Mouse (Mus musculus): ENCODE data around the gene Milr1. TPM values are rescaled to one million over a fixed set of nuclear protein-coding genes. Genes with fewer than 3 reads are reported as not detected.

The Milr1 gene
- polyA plus RNA-seq, 1 experiment from 2014 or later = 0.51 TPM

GRCm38 (mm10) chr11:106760511-106760910, 9.5 kb downstream of the Milr1 start:
- Histone ChIP-seq H3K4me1 (ENCODE audit: control insufficient read depth, insufficient read depth, low read length) (no peaks in the 10 kb centered on the region), H3K27me3 (ENCODE audit: control insufficient read depth, insufficient read depth, low read length) (no peaks in the 10 kb centered on the region), H3K9me3 (ENCODE audit: control insufficient read depth, low read length) (no peaks in the 10 kb centered on the region), H3K4me2 (ENCODE audit: low read depth, low read length) (no peak overlapping the region), H3K4me3 (ENCODE audit: low read depth, low read length) (no peak overlapping the region), H3K27ac (ENCODE audit: low read depth, low read length) (no peak overlapping the region), H3K36me3 (ENCODE audit: control insufficient read depth, insufficient read depth, low read length) (no peaks in the 10 kb centered on the region), H3K9ac (replicated peaks; ENCODE audit: low read depth, low read length) (no peak overlapping the region)
- no peak for ATAC-seq (ENCODE audit: low read depth)
- WGBS = 94% methylated on average over 5 of the region's 5 CpGs

GRCm38 (mm10) chr11:106762139-106762799, 11.2 kb downstream of the Milr1 start:
- ATAC-seq (ENCODE audit: low read depth) = no peak
- no peaks in the 10 kb centered on the region for H3K4me1 ChIP-seq (ENCODE audit: control insufficient read depth, insufficient read depth, low read length)
- H3K9me3 ChIP-seq (ENCODE audit: control insufficient read depth, low read length) = no peaks in the 10 kb centered on the region
- H3K36me3 ChIP-seq (ENCODE audit: control insufficient read depth, insufficient read depth, low read length) = peaks cover 11% of the 10 kb centered on the region; the same call in 1 of the 2 replicates
- no peaks in the 10 kb centered on the region for H3K27me3 ChIP-seq (ENCODE audit: control insufficient read depth, insufficient read depth, low read length)
- no peak overlapping the region for H3K4me3 ChIP-seq (ENCODE audit: low read depth, low read length)
- H3K27ac ChIP-seq (ENCODE audit: low read depth, low read length) = no peak overlapping the region
- no peak overlapping the region for H3K9ac ChIP-seq (replicated peaks; ENCODE audit: low read depth, low read length)
- 56% methylated on average over 5 of the region's 5 CpGs for WGBS
- no peak overlapping the region for H3K4me2 ChIP-seq (ENCODE audit: low read depth, low read length)

DNA sequence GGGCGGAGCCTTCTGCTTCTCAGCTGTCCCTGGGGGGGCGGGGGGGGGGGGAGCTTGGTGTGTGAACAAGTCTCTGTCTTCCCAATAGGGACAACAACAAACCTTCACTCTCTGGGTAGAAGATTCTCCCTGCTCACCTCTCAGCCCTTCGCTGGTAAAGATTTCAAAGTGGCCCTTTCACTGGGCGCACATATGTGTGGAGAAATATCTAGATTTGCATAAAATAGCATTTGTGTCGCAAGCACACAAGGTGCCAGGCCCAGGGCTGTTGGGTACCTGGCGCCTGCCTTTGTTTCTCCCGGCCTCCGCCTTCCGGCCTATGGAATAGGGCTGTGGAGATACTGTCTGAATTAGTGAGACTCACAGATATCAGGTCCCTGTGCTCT, 11.8 kb downstream of the Milr1 start:
- H3K27me3 ChIP-seq (ENCODE audit: control insufficient read depth, insufficient read depth, low read length) = no peaks in the 10 kb centered on the region
- peaks cover 14% of the 10 kb centered on the region; the same call in 1 of the 2 replicates for H3K36me3 ChIP-seq (ENCODE audit: control insufficient read depth, insufficient read depth, low read length)
- no peak overlapping the region for H3K9ac ChIP-seq (replicated peaks; ENCODE audit: low read depth, low read length)
- H3K4me2 ChIP-seq (ENCODE audit: low read depth, low read length) = no peak overlapping the region
- no peaks in the 10 kb centered on the region for H3K4me1 ChIP-seq (ENCODE audit: control insufficient read depth, insufficient read depth, low read length)
- H3K4me3 ChIP-seq (ENCODE audit: low read depth, low read length) = no peak overlapping the region
- ATAC-seq (ENCODE audit: low read depth) = no peak
- 81% methylated on average over 9 of the region's 9 CpGs for WGBS
- H3K9me3 ChIP-seq (ENCODE audit: control insufficient read depth, low read length) = no peaks in the 10 kb centered on the region
- no peak overlapping the region for H3K27ac ChIP-seq (ENCODE audit: low read depth, low read length)

GRCm38 (mm10) chr11:106766611-106767162, 15.7 kb downstream of the Milr1 start:
- no peak overlapping the region for H3K4me2 ChIP-seq (ENCODE audit: low read depth, low read length)
- no peaks in the 10 kb centered on the region for H3K9me3 ChIP-seq (ENCODE audit: control insufficient read depth, low read length)
- no peak overlapping the region for H3K4me3 ChIP-seq (ENCODE audit: low read depth, low read length)
- WGBS = 93% methylated on average over 4 of the region's 4 CpGs
- no peak for ATAC-seq (ENCODE audit: low read depth)
- H3K4me1 ChIP-seq (ENCODE audit: control insufficient read depth, insufficient read depth, low read length) = no peaks in the 10 kb centered on the region
- no peak overlapping the region for H3K9ac ChIP-seq (replicated peaks; ENCODE audit: low read depth, low read length)
- H3K36me3 ChIP-seq (ENCODE audit: control insufficient read depth, insufficient read depth, low read length) = peaks cover 25% of the 10 kb centered on the region; the same call in 1 of the 2 replicates
- no peak overlapping the region for H3K27ac ChIP-seq (ENCODE audit: low read depth, low read length)
- H3K27me3 ChIP-seq (ENCODE audit: control insufficient read depth, insufficient read depth, low read length) = no peaks in the 10 kb centered on the region

- no peaks in the 10 kb centered on the region for H3K9me3 ChIP-seq (ENCODE audit: control insufficient read depth, low read length)
- H3K4me2 ChIP-seq (ENCODE audit: low read depth, low read length) = no peak overlapping the region
- peaks cover 29% of the 10 kb centered on the region; the same call in 1 of the 2 replicates for H3K36me3 ChIP-seq (ENCODE audit: control insufficient read depth, insufficient read depth, low read length)
- no peak for ATAC-seq (ENCODE audit: low read depth)
- no peak overlapping the region for H3K9ac ChIP-seq (replicated peaks; ENCODE audit: low read depth, low read length)
- H3K27me3 ChIP-seq (ENCODE audit: control insufficient read depth, insufficient read depth, low read length) = no peaks in the 10 kb centered on the region
- 94% methylated on average over 4 of the region's 4 CpGs for WGBS
- H3K4me1 ChIP-seq (ENCODE audit: control insufficient read depth, insufficient read depth, low read length) = no peaks in the 10 kb centered on the region
- no peak overlapping the region for H3K4me3 ChIP-seq (ENCODE audit: low read depth, low read length)
- H3K27ac ChIP-seq (ENCODE audit: low read depth, low read length) = no peak overlapping the region
These were observed 16.5 kb downstream of the Milr1 start for GRCm38 (mm10) chr11:106767516-106767915.

GRCm38 (mm10) chr11:106770195-106770974, 19.4 kb downstream of the Milr1 start:
- WGBS = 98% methylated on average over 9 of the region's 9 CpGs
- H3K27ac ChIP-seq (ENCODE audit: low read depth, low read length) = no peak overlapping the region
- no peaks in the 10 kb centered on the region for H3K27me3 ChIP-seq (ENCODE audit: control insufficient read depth, insufficient read depth, low read length)
- no peak overlapping the region for H3K4me2 ChIP-seq (ENCODE audit: low read depth, low read length)
- H3K9ac ChIP-seq (replicated peaks; ENCODE audit: low read depth, low read length) = no peak overlapping the region
- no peaks in the 10 kb centered on the region for H3K9me3 ChIP-seq (ENCODE audit: control insufficient read depth, low read length)
- no peaks in the 10 kb centered on the region for H3K4me1 ChIP-seq (ENCODE audit: control insufficient read depth, insufficient read depth, low read length)
- no peak for ATAC-seq (ENCODE audit: low read depth)
- no peak overlapping the region for H3K4me3 ChIP-seq (ENCODE audit: low read depth, low read length)
- H3K36me3 ChIP-seq (ENCODE audit: control insufficient read depth, insufficient read depth, low read length) = peaks cover 52% of the 10 kb centered on the region

DNA sequence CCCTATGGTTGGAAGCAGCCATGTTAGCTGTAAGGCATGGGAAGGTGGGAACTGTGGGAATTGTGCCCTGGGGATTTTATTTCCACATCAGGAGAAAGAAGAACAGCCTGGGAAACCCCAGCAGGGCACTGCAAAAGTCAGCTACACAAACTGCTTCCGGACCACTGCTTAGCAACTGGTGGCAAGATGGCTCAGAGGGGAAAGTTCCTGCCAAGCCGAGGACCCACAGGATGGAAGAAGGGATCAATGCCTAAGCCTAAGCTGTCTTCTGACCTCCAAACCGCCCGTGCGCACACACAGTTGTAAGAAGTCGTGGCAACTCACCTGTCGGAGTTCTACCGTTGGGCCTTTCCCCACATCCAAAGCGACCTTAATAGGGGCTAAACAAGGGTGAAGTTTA, 22.0 kb downstream of the Milr1 start:
- H3K4me1 ChIP-seq (ENCODE audit: control insufficient read depth, insufficient read depth, low read length) = no peaks in the 10 kb centered on the region
- H3K4me3 ChIP-seq (ENCODE audit: low read depth, low read length) = no peak overlapping the region
- 94% methylated on average over 9 of the region's 9 CpGs for WGBS
- no peak overlapping the region for H3K4me2 ChIP-seq (ENCODE audit: low read depth, low read length)
- peaks cover 36% of the 10 kb centered on the region for H3K36me3 ChIP-seq (ENCODE audit: control insufficient read depth, insufficient read depth, low read length)
- no peaks in the 10 kb centered on the region for H3K9me3 ChIP-seq (ENCODE audit: control insufficient read depth, low read length)
- H3K27me3 ChIP-seq (ENCODE audit: control insufficient read depth, insufficient read depth, low read length) = no peaks in the 10 kb centered on the region
- no peak for ATAC-seq (ENCODE audit: low read depth)
- H3K27ac ChIP-seq (ENCODE audit: low read depth, low read length) = no peak overlapping the region
- no peak overlapping the region for H3K9ac ChIP-seq (replicated peaks; ENCODE audit: low read depth, low read length)

GRCm38 (mm10) chr11:106776960-106777359, 25.9 kb downstream of the Milr1 start:
- Histone ChIP-seq H3K36me3 (ENCODE audit: control insufficient read depth, insufficient read depth, low read length) (peaks cover 44% of the 10 kb centered on the region), H3K27me3 (ENCODE audit: control insufficient read depth, insufficient read depth, low read length) (no peaks in the 10 kb centered on the region), H3K4me3 (ENCODE audit: low read depth, low read length) (no peak overlapping the region), H3K27ac (ENCODE audit: low read depth, low read length) (no peak overlapping the region), H3K4me1 (ENCODE audit: control insufficient read depth, insufficient read depth, low read length) (peaks cover 7% of the 10 kb centered on the region; the same call in 1 of the 2 replicates), H3K4me2 (ENCODE audit: low read depth, low read length) (no peak overlapping the region), H3K9me3 (ENCODE audit: control insufficient read depth, low read length) (no peaks in the 10 kb centered on the region), H3K9ac (replicated peaks; ENCODE audit: low read depth, low read length) (no peak overlapping the region)
- WGBS = 96% methylated on average over 4 of the region's 4 CpGs
- no peak for ATAC-seq (ENCODE audit: low read depth)

GRCm38 (mm10) chr11:106777395-106777794, 26.4 kb downstream of the Milr1 start:
- WGBS = 90% methylated on average over 3 of the region's 3 CpGs
- ATAC-seq (ENCODE audit: low read depth) = no peak
- Histone ChIP-seq H3K4me2 (ENCODE audit: low read depth, low read length) (no peak overlapping the region), H3K4me1 (ENCODE audit: control insufficient read depth, insufficient read depth, low read length) (peaks cover 7% of the 10 kb centered on the region; the same call in 1 of the 2 replicates), H3K9me3 (ENCODE audit: control insufficient read depth, low read length) (no peaks in the 10 kb centered on the region), H3K9ac (replicated peaks; ENCODE audit: low read depth, low read length) (no peak overlapping the region), H3K4me3 (ENCODE audit: low read depth, low read length) (no peak overlapping the region), H3K36me3 (ENCODE audit: control insufficient read depth, insufficient read depth, low read length) (peaks cover 45% of the 10 kb centered on the region), H3K27me3 (ENCODE audit: control insufficient read depth, insufficient read depth, low read length) (no peaks in the 10 kb centered on the region), H3K27ac (ENCODE audit: low read depth, low read length) (no peak overlapping the region)

All from neural tube, embryonic 14.5 days (tissue).